Mouse (Mus musculus): ENCODE measurements around the gene Atpaf2.

DNA sequence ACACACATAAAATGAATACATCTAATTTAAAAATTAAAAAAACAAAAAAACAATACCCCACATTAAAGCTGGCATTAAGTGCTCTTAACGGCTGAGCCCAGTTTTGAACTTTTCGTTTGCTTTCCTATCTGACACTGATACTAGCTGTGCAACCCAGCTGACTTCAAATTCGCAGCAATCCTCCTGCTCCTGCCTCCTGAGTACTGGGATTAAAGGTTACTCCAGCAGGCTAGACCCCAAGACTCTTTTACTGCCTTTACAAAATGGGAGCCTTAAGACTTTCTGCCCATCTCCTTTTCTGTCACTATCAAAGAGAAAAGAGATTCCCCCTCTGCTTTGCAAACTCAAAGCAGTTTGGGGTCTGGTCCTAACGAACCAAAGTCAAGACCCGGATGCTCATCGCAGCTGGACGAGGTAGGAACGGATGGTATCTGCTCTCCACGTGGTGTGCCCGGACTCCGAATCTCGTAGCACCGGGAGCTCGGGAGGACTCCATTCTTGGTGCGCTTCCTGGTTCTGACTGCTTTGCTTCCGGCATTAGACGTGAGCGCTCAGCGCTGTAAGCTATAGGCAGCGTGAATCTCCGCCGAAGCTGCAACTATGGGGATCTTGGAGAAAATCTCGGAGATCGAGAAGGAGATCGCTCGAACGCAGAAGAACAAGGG is 36.0 kb upstream of the Atpaf2 start, which contains the start of gene Drg2:
- TF ChIP-seq CTCF (IDR thresholded peaks at IDR 0.05; ENCODE audit: low read depth) (no peak), EP300 (IDR thresholded peaks at IDR 0.05; ENCODE audit: low read depth) (no peak)

Data from heart, postnatal 0 days (tissue).